In the genomic region with DNA sequence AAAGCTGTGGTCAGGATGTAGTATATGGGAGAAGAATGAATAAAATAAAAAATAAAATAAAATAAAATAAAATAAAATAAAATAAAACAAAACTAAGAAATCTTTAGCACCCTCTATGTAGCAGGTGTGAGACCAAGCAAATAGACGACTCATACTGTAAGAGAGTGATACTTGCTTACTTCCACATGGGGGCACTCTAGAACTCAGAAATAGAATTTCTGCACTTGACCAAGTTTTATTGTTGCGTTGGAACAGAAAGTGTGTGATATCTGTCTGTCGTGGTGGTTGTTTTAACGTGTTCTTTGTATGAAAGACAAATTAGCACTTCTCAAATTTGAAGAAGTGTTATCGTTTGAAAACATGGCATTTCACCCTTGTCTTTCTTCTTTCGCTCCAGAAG, we compare ENCODE assay signal across 8 mouse cellular contexts.
A peak's percentile ranks its signal among the peaks of the same experiment; 100 is the strongest.
DNase-seq lines count a peak whose midpoint lies in the region; ATAC-seq and TF ChIP-seq lines count a peak whose summit lies in the region.

No protein-coding gene starts in this region.

- no peaks in the 10 kb centered on the region for H3K9me3 ChIP-seq in heart, postnatal 0 days (replicated peaks; ENCODE audit: control insufficient read depth, low read length)
- no peaks in the 10 kb centered on the region for H3K9me3 ChIP-seq in heart, embryonic 10.5 days

- H3K4me3 ChIP-seq in heart, postnatal 0 days (ENCODE audit: low read depth, low read length), result no peak overlapping the region
- H3K4me3 ChIP-seq in heart, embryonic 10.5 days, result no peak overlapping the region

- H3K36me3 ChIP-seq in heart, postnatal 0 days (replicated peaks; ENCODE audit: control insufficient read depth, insufficient read depth, low read length), result no peaks in the 10 kb centered on the region
- H3K36me3 ChIP-seq in heart, embryonic 10.5 days, result no peaks in the 10 kb centered on the region

- peak; percentile 45 for DNase-seq in heart, postnatal 0 days (ENCODE audit: low spot score)
- DNase-seq in heart, postnatal 25 days (ENCODE audit: low spot score), result no peak
- peak; percentile 32 for DNase-seq in thymus, postnatal 0 days (ENCODE audit: low spot score)
- DNase-seq in thymus, postnatal 14 days, result no peak
- DNase-seq in induced T-regulatory cell, adult 2 months (ENCODE audit: low read depth), result peak; percentile 41
- DNase-seq in gastrocnemius, adult 18-20 months (ENCODE audit: low spot score), result no peak
- no peak for DNase-seq in cerebellum, adult 11-12 months
- DNase-seq in heart, embryonic 10.5 days (ENCODE audit: low spot score), result no peak

- TF ChIP-seq EP300 in heart, postnatal 0 days (IDR thresholded peaks at IDR 0.05; ENCODE audit: low read depth), result no peak

- peak; percentile 13; the same call in 1 of the 2 replicates for TF ChIP-seq CTCF in heart, postnatal 0 days (IDR thresholded peaks at IDR 0.05; ENCODE audit: low read depth)

- no peaks in the 10 kb centered on the region for H3K4me1 ChIP-seq in heart, postnatal 0 days (ENCODE audit: control insufficient read depth, insufficient read depth)
- H3K4me1 ChIP-seq in heart, embryonic 10.5 days, result no peaks in the 10 kb centered on the region

- intact Hi-C loops in heart, postnatal 25 days (cut with DNase I), result no loop called here

- H3K27ac ChIP-seq in heart, postnatal 0 days (ENCODE audit: low read depth), result no peak overlapping the region
- H3K27ac ChIP-seq in heart, embryonic 10.5 days, result no peak overlapping the region

- WGBS in heart, postnatal 0 days, result 39% methylated on average over 6 of the region's 6 CpGs
- WGBS in heart, embryonic 10.5 days, result 46% methylated on average over 6 of the region's 6 CpGs

- H3K27me3 ChIP-seq in heart, postnatal 0 days (ENCODE audit: control insufficient read depth, insufficient read depth, low read length), result no peaks in the 10 kb centered on the region
- H3K27me3 ChIP-seq in heart, embryonic 10.5 days (ENCODE audit: insufficient read depth, poor library complexity, severe bottlenecking), result no peaks in the 10 kb centered on the region

- no peak for ATAC-seq in heart, postnatal 0 days (ENCODE audit: insufficient read depth, low read depth)

- no peak overlapping the region for H3K4me2 ChIP-seq in heart, postnatal 0 days (ENCODE audit: low read depth, low read length)

- no peak overlapping the region for H3K9ac ChIP-seq in heart, postnatal 0 days (replicated peaks; ENCODE audit: low read depth, low read length)

Comparison
In these comparisons a context has a peak if more than half of its experiments do, and no peak if none do; other contexts are left out.
1. DNase-seq: peak in heart, postnatal 0 days (single experiment), thymus, postnatal 0 days (single experiment) and induced T-regulatory cell, adult 2 months (single experiment); none in heart, postnatal 25 days (single experiment), thymus, postnatal 14 days (single experiment), gastrocnemius, adult 18-20 months (single experiment), cerebellum, adult 11-12 months (single experiment) and heart, embryonic 10.5 days (single experiment).